Mouse (Mus musculus) liver, embryonic 13.5 days (tissue): Measurements from ENCODE around the gene Zdhhc12. TPM values are rescaled to one million over a fixed set of nuclear protein-coding genes. Genes with fewer than 3 reads are reported as not detected.
"Not testable (repeated sequence)": the region's sequence is repeated elsewhere in the genome, so short reads cannot be mapped to it uniquely, and the experiment has no call there.

Source experiments
- ATAC-seq: fragments of 200-750 bp; cut with Nextera tagmentation; 2 replicates; pipeline ENCODE4 v1.8.0; 2017; ENCODE audit warnings: low read depth, mild to moderate bottlenecking, moderate number of reproducible peaks, moderate library complexity
- DNase-seq: peaks from one replicate; pipeline ENCODE4 v3.0.0; 2022
- H3K27ac ChIP-seq: fragments of 300-500 bp; sonication (generic); 2 replicates; pipeline ENCODE4 v1.5.1; 2015; ENCODE audit warnings: moderate library complexity, mild to moderate bottlenecking, inconsistent platforms
- H3K27me3 ChIP-seq: fragments of 300-500 bp; sonication (generic); 2 replicates; pipeline ENCODE4 v1.6.1; 2015; ENCODE audit warnings: mild to moderate bottlenecking, inconsistent platforms
- H3K36me3 ChIP-seq: fragments of 300-500 bp; sonication (generic); 2 replicates; pipeline ENCODE4 v1.6.1; 2015; ENCODE audit warnings: mild to moderate bottlenecking, inconsistent platforms
- H3K4me1 ChIP-seq: fragments of 300-500 bp; sonication (generic); replicated peaks from 2 replicates; pipeline ENCODE4 v1.6.1; 2015; ENCODE audit warnings: inconsistent platforms
- H3K4me2 ChIP-seq: fragments of 300-500 bp; sonication (generic); 2 replicates; pipeline ENCODE4 v1.6.1; 2015; ENCODE audit warnings: inconsistent platforms, mild to moderate bottlenecking, moderate library complexity
- H3K4me3 ChIP-seq: fragments of 300-500 bp; sonication (generic); replicated peaks from 2 replicates; pipeline ENCODE4 v1.5.1; 2015; ENCODE audit warnings: mild to moderate bottlenecking, inconsistent platforms
- H3K9ac ChIP-seq: fragments of 300-500 bp; sonication (generic); 2 replicates; pipeline ENCODE4 v1.6.1; 2015; ENCODE audit warnings: mild to moderate bottlenecking, inconsistent platforms
- H3K9me3 ChIP-seq: fragments of 300-500 bp; sonication (generic); replicated peaks from 2 replicates; pipeline ENCODE4 v1.6.1; 2016; ENCODE audit warnings: inconsistent platforms
- WGBS: fragments of 180-500 bp; shearing (Covaris S2); methylation state at CpG from one replicate; pipeline ENCODE4 v1.1.7; 2015; ENCODE audit not compliant: insufficient replicate concordance; 5-methylcytosine and 5-hydroxymethylcytosine counted together
- polyA plus RNA-seq: library from polyadenylated mRNA; unstranded; fragments of >200 nt; fragmentation: Nextera tagmentation; extraction: Ambion mirVana; gene quantifications from 2 replicates; pipeline ENCODE4 v1.2.1, GENCODE M21; 2015

The Zdhhc12 gene
- polyA plus RNA-seq: 22.8 and 23.9 TPM in 2 replicates

GRCm38 (mm10) chr2:30093471-30094207, at the start of gene Zdhhc12:
Zdhhc12 (minus strand) TSS chr2:30093648.
- Histone ChIP-seq H3K9ac (peak within 1 kb of the TSS; percentile 88), H3K36me3 (peaks cover 30% of the 10 kb centered on the region), H3K27me3 (no peaks in the 10 kb centered on the region), H3K9me3 (no peaks in the 10 kb centered on the region), H3K4me1 (peaks cover 37% of the 10 kb centered on the region), H3K4me3 (peak within 1 kb of the TSS; percentile 87), H3K27ac (peak within 1 kb of the TSS; percentile 81), H3K4me2 (peak within 1 kb of the TSS; percentile 85)
- under 1% methylated on average over 51 of the region's 51 CpGs for WGBS
- DNase-seq (peak; percentile 99), ATAC-seq (peak; percentile 98)

- WGBS: 79% methylated on average over 4 of the region's 4 CpGs
- not testable (repeated sequence) for H3K4me3 ChIP-seq, H3K27ac ChIP-seq, H3K9me3 ChIP-seq, H3K4me2 ChIP-seq, H3K9ac ChIP-seq, DNase-seq, H3K27me3 ChIP-seq, ATAC-seq
- peaks cover 22% of the 10 kb centered on the region for H3K4me1 ChIP-seq
- H3K36me3 ChIP-seq: peaks cover 65% of the 10 kb centered on the region
Measured at GRCm38 (mm10) chr2:30140021-30140420, 46.6 kb upstream of the Zdhhc12 start.

- no peak overlapping the region for H3K27ac ChIP-seq
- WGBS: 58% methylated on average over 10 of the region's 10 CpGs
- H3K36me3 ChIP-seq: peaks cover 31% of the 10 kb centered on the region
- H3K4me2 ChIP-seq: no peak overlapping the region
- DNase-seq: no peak
- H3K4me1 ChIP-seq: peaks cover 48% of the 10 kb centered on the region
- no peak for ATAC-seq
- no peaks in the 10 kb centered on the region for H3K27me3 ChIP-seq
- no peak overlapping the region for H3K4me3 ChIP-seq
- no peaks in the 10 kb centered on the region for H3K9me3 ChIP-seq
- H3K9ac ChIP-seq: no peak overlapping the region
Measured at GRCm38 (mm10) chr2:30136458-30136857, 43.0 kb upstream of the Zdhhc12 start.

- WGBS: 44% methylated on average over 10 of the region's 10 CpGs
- DNase-seq (no peak), ATAC-seq (no peak)
- H3K4me3 ChIP-seq: peak overlapping the region; percentile 93
- peaks cover 17% of the 10 kb centered on the region for H3K36me3 ChIP-seq
- peak overlapping the region; percentile 89 for H3K9ac ChIP-seq
- no peaks in the 10 kb centered on the region for H3K9me3 ChIP-seq
- no peaks in the 10 kb centered on the region for H3K27me3 ChIP-seq
- H3K4me2 ChIP-seq: peak overlapping the region; percentile 96
- peaks cover 50% of the 10 kb centered on the region for H3K4me1 ChIP-seq
- H3K27ac ChIP-seq: peak overlapping the region; percentile 89
Measured at GRCm38 (mm10) chr2:30134928-30135620, 41.6 kb upstream of the Zdhhc12 start.

GRCm38 (mm10) chr2:30134378-30134711, 40.9 kb upstream of the Zdhhc12 start:
- peaks cover 53% of the 10 kb centered on the region for H3K4me1 ChIP-seq
- 10% methylated on average over 6 of the region's 6 CpGs for WGBS
- DNase-seq: no peak

GRCm38 (mm10) chr2:30133613-30134377, 40.3 kb upstream of the Zdhhc12 start, which contains the start of gene Tbc1d13:
Tbc1d13 (plus strand) TSS chr2:30133746.
- peak within 1 kb of the TSS; percentile 93 for H3K4me3 ChIP-seq
- peak within 1 kb of the TSS; percentile 89 for H3K9ac ChIP-seq
- peaks cover 16% of the 10 kb centered on the region for H3K36me3 ChIP-seq
- DNase-seq (peak; percentile 98), ATAC-seq (peak; percentile 94)
- H3K4me2 ChIP-seq: peak within 1 kb of the TSS; percentile 96
- no peaks in the 10 kb centered on the region for H3K9me3 ChIP-seq
- under 1% methylated on average over 46 of the region's 46 CpGs for WGBS
- H3K4me1 ChIP-seq: peaks cover 53% of the 10 kb centered on the region
- peak within 1 kb of the TSS; percentile 89 for H3K27ac ChIP-seq
- H3K27me3 ChIP-seq: no peaks in the 10 kb centered on the region

More at GRCm38 (mm10) chr2:30134378-30134711, 40.9 kb upstream of the Zdhhc12 start:
- H3K27me3 ChIP-seq: no peaks in the 10 kb centered on the region
- peak overlapping the region; percentile 89 for H3K9ac ChIP-seq
- no peaks in the 10 kb centered on the region for H3K9me3 ChIP-seq
- ATAC-seq: no peak
- peak overlapping the region; percentile 89 for H3K27ac ChIP-seq
- H3K4me2 ChIP-seq: peak overlapping the region; percentile 96
- peaks cover 16% of the 10 kb centered on the region for H3K36me3 ChIP-seq
- H3K4me3 ChIP-seq: peak overlapping the region; percentile 93

- Histone ChIP-seq H3K4me3 (peak overlapping the region; percentile 93), H3K27me3 (no peaks in the 10 kb centered on the region), H3K4me2 (peak overlapping the region; percentile 96), H3K4me1 (peaks cover 53% of the 10 kb centered on the region), H3K36me3 (peaks cover 16% of the 10 kb centered on the region), H3K9ac (peak overlapping the region; percentile 89), H3K27ac (peak overlapping the region; percentile 89), H3K9me3 (no peaks in the 10 kb centered on the region)
- WGBS: 30% methylated on average over 16 of the region's 16 CpGs
- peak; percentile 29 for ATAC-seq
- no peak for DNase-seq
Measured at GRCm38 (mm10) chr2:30132801-30133612, 39.6 kb upstream of the Zdhhc12 start.

GRCm38 (mm10) chr2:30131240-30131639, 37.8 kb upstream of the Zdhhc12 start:
- not testable (repeated sequence) for H3K4me3 ChIP-seq, H3K27ac ChIP-seq, H3K4me2 ChIP-seq, H3K27me3 ChIP-seq, ATAC-seq, H3K9me3 ChIP-seq, H3K9ac ChIP-seq, H3K36me3 ChIP-seq, DNase-seq
- H3K4me1 ChIP-seq: peaks cover 43% of the 10 kb centered on the region
- WGBS: 58% methylated on average over 5 of the region's 5 CpGs

- H3K36me3 ChIP-seq: no peaks in the 10 kb centered on the region
- ATAC-seq (no peak), DNase-seq (no peak)
- no peaks in the 10 kb centered on the region for H3K9me3 ChIP-seq
- H3K4me3 ChIP-seq: no peak overlapping the region
- peaks cover 34% of the 10 kb centered on the region for H3K4me1 ChIP-seq
- H3K27ac ChIP-seq: no peak overlapping the region
- H3K4me2 ChIP-seq: no peak overlapping the region
- no peaks in the 10 kb centered on the region for H3K27me3 ChIP-seq
- 75% methylated on average over 4 of the region's 4 CpGs for WGBS
- H3K9ac ChIP-seq: no peak overlapping the region
Measured at GRCm38 (mm10) chr2:30130156-30130555, 36.7 kb upstream of the Zdhhc12 start.

- WGBS: 28% methylated on average over 2 of the region's 2 CpGs
- Histone ChIP-seq H3K27ac (no peak overlapping the region), H3K9ac (no peak overlapping the region), H3K4me3 (no peak overlapping the region), H3K27me3 (no peaks in the 10 kb centered on the region), H3K4me2 (no peak overlapping the region), H3K4me1 (peaks cover 30% of the 10 kb centered on the region), H3K9me3 (no peaks in the 10 kb centered on the region), H3K36me3 (no peaks in the 10 kb centered on the region)
- ATAC-seq: no peak
- no peak for DNase-seq
Measured at GRCm38 (mm10) chr2:30128789-30129188, 35.3 kb upstream of the Zdhhc12 start.
